Mouse (Mus musculus) liver, embryonic 14.5 days (tissue): ENCODE measurements around the gene Cfap299. TPM values are rescaled to one million over a fixed set of nuclear protein-coding genes. Genes with fewer than 3 reads are reported as not detected.

Source experiments
- ATAC-seq: fragments of 200-750 bp; cut with Nextera tagmentation; 2 replicates; pipeline ENCODE4 v1.8.0; 2017; ENCODE audit warnings: moderate number of reproducible peaks, mild to moderate bottlenecking, moderate library complexity; ENCODE audit not compliant: insufficient read depth
- DNase-seq, 3 experiments: peaks; one replicate each; pipeline ENCODE4 v3.0.0-alpha.2; 2012 to 2013; ENCODE audit warnings: low read depth in 3 of 3, low spot score in 3 of 3
- H3K27ac ChIP-seq: fragments of 300-500 bp; sonication (generic); 2 replicates; pipeline ENCODE4 v1.5.1; 2014; ENCODE audit warnings: moderate library complexity, mild to moderate bottlenecking, control low read depth, inconsistent platforms
- H3K27me3 ChIP-seq: fragments of 300-500 bp; sonication (generic); 2 replicates; pipeline ENCODE4 v1.6.1; 2014; ENCODE audit warnings: mild to moderate bottlenecking, low read length, moderate library complexity; ENCODE audit not compliant: control insufficient read depth, insufficient read depth
- H3K36me3 ChIP-seq: fragments of 300-500 bp; sonication (generic); replicated peaks from 2 replicates; pipeline ENCODE4 v1.6.1; 2014; ENCODE audit warnings: low read depth; ENCODE audit not compliant: control insufficient read depth, insufficient read depth
- H3K4me1 ChIP-seq, 2 experiments: fragments of 200-500 bp in 1 of 2; fragments of 300-500 bp in 1 of 2; sonication (generic) in 1 of 2; replicated peaks; 2 replicates each; pipeline ENCODE4 v1.6.1; 2012 to 2014; ENCODE audit warnings: antibody characterized with exemption in 1 of 2, inconsistent platforms in 1 of 2, low read length in 1 of 2; ENCODE audit not compliant: control insufficient read depth in 2 of 2, insufficient read depth in 2 of 2
- H3K4me2 ChIP-seq: fragments of 300-500 bp; sonication (generic); 2 replicates; pipeline ENCODE4 v1.6.1; 2014; ENCODE audit warnings: low read depth, mild to moderate bottlenecking, control low read depth, moderate library complexity
- H3K4me3 ChIP-seq, 2 experiments: fragments of 200-500 bp in 1 of 2; fragments of 300-500 bp in 1 of 2; sonication (generic) in 1 of 2; 2 replicates each; pipeline ENCODE4 v1.5.1; 2012 to 2014; ENCODE audit warnings: low read depth in 2 of 2, low read length in 2 of 2, mild to moderate bottlenecking in 2 of 2, control low read depth in 1 of 2, inconsistent platforms in 1 of 2, moderate library complexity in 1 of 2; ENCODE audit not compliant: insufficient read depth in 1 of 2
- H3K9ac ChIP-seq: fragments of 300-500 bp; sonication (generic); replicated peaks from 2 replicates; pipeline ENCODE4 v1.6.1; 2014; ENCODE audit warnings: mild to moderate bottlenecking, control low read depth, moderate library complexity
- H3K9me3 ChIP-seq: fragments of 300-500 bp; sonication (generic); 2 replicates; pipeline ENCODE4 v1.6.1; 2016; ENCODE audit warnings: low read length, mixed read lengths; ENCODE audit not compliant: control insufficient read depth
- CTCF ChIP-seq: IDR thresholded peaks from 2 replicates; pipeline ENCODE4 v1.5.1; 2016; ENCODE audit warnings: antibody characterized with exemption, low read depth, control low read depth
- EP300 ChIP-seq: IDR thresholded peaks from 2 replicates; pipeline ENCODE4 v1.6.1; 2016; ENCODE audit warnings: antibody characterized with exemption, low read depth
- WGBS: fragments of 180-500 bp; shearing (Covaris S2); extraction: QIAGEN DNeasy Blood & Tissue Kit; methylation state at CpG from one replicate; pipeline ENCODE4 v1.1.7; 2014; ENCODE audit not compliant: insufficient replicate concordance; 5-methylcytosine and 5-hydroxymethylcytosine counted together
- polyA plus RNA-seq, 2 experiments: library from polyadenylated mRNA; depleted of rRNA in 1 of 2; stranded (reverse) in 1 of 2; unstranded in 1 of 2; fragments of >200 nt; fragmentation: Nextera tagmentation in 1 of 2; extraction: Ambion mirVana in 1 of 2; gene quantifications; 2 replicates each; pipeline versions ENCODE4 v1.2.1 to v1.2.3; 2012 to 2014

Cfap299 gene
- polyA plus RNA-seq, 2 experiments = not detected

DNA sequence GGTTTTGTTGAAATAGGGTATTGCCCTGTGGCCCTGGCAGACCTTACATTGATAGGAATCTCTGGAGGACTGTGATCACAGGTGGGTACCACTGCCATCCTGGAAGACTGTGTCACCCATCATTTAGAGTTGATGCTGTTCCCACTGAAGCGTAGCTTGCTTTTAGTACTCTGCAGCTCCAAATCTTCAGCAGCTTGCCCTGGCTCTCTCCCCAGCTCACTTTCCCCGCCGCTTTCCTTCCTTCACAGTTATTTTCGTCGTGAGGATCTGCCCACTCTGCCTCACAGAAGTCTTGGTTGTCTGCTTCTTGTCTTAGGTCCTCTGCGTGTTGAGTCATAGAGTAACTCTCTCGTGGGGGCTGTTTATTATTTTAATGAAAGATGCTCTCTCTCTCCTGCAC lies 40.3 kb downstream of the Cfap299 start:
- DNase-seq (no peak), ATAC-seq (no peak)
- H3K4me2 ChIP-seq = no peak overlapping the region
- TF ChIP-seq CTCF (no peak), EP300 (no peak)
- H3K27ac ChIP-seq = no peak overlapping the region
- H3K36me3 ChIP-seq = no peaks in the 10 kb centered on the region
- no peaks in the 10 kb centered on the region for H3K4me1 ChIP-seq
- no peaks in the 10 kb centered on the region for H3K9me3 ChIP-seq
- no peak overlapping the region for H3K9ac ChIP-seq
- 58% methylated on average over 7 of the region's 7 CpGs for WGBS
- no peaks in the 10 kb centered on the region for H3K27me3 ChIP-seq
- no peak overlapping the region for H3K4me3 ChIP-seq

DNA sequence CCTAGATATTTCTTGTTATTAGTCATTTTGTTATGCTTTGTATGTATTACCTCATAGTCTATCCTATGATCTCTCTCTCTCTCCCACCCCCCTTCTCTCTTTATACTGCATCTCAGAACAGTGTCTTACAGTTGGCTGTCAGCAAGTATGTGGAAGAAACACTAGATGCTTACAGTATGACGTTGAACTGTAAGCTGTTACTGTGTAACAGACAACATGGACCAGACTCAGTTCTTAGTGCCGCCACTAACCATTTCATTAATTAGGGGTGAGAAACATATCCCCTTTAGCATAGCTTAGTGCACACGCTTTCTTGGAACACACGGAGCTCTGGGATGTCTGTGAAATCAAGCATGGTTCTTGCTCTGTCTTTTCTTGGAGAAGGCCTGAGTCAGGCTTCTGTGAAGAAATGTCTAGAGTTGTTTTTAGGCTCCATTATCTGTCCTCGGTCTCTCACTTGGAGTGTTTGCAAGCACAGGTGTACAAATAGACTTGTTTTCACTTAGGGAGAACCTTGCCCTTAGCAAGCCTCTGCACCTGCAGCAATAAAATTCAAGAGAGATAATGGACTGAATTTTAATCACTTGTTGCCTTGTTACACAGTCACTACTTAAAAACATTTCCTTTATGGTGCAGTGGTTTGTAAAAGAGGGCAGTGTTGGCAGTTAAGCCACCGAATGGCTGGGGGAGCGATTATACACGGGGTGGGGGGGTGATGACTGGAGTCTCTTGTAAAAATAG lies 47.1 kb downstream of the Cfap299 start:
- TF ChIP-seq EP300 = no peak
- TF ChIP-seq CTCF = no peak
- ATAC-seq (no peak), DNase-seq (no peak)
- Histone ChIP-seq H3K27me3 (no peaks in the 10 kb centered on the region), H3K4me3 (no peak overlapping the region), H3K4me2 (no peak overlapping the region), H3K9me3 (no peaks in the 10 kb centered on the region), H3K36me3 (no peaks in the 10 kb centered on the region), H3K9ac (no peak overlapping the region), H3K27ac (no peak overlapping the region), H3K4me1 (no peaks in the 10 kb centered on the region)
- 67% methylated on average over 8 of the region's 8 CpGs for WGBS

DNA sequence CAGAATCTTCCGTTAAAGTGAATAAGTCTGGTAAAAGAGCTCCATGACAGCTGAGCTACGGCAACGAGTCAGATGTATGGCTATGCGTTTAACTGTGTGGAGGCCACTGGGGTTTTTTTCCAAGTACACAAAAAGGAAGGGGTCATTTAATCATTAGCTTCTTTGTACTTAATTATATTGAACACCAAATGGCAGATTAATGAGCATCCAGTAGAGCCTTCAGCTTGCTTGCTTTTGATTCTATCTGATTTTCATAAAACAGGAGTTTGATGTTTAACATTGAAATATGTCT lies 47.6 kb downstream of the Cfap299 start:
- Histone ChIP-seq H3K4me1 (no peaks in the 10 kb centered on the region), H3K36me3 (no peaks in the 10 kb centered on the region), H3K9ac (no peak overlapping the region), H3K27ac (no peak overlapping the region), H3K27me3 (no peaks in the 10 kb centered on the region), H3K4me3 (no peak overlapping the region), H3K4me2 (no peak overlapping the region), H3K9me3 (no peaks in the 10 kb centered on the region)
- no peak for ATAC-seq
- TF ChIP-seq EP300 = no peak
- no peak for TF ChIP-seq CTCF
- WGBS = 63% methylated on average over 4 of the region's 4 CpGs
- no peak for DNase-seq

DNA sequence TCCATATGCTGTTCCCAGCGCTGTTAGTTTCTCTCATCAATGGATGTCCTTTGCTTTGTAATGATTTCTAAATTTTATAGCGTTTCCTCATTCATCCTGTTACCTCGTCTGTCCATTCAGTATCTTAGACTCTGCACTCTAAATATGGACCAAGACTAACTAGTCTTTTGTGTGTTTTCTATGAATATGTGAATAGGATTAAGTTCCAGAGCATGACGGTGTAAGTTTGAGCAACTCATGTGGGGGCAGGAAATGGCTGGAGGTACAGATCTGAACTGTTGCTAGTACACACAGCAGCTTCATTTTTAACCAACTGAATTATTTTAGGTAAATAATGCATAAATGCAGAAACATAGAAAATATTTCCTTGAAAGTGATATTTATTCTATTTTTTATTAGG lies 51.3 kb downstream of the Cfap299 start:
- no peaks in the 10 kb centered on the region for H3K36me3 ChIP-seq
- no peaks in the 10 kb centered on the region for H3K4me1 ChIP-seq
- no peak overlapping the region for H3K9ac ChIP-seq
- no peak overlapping the region for H3K4me3 ChIP-seq
- 60% methylated on average over 4 of the region's 4 CpGs for WGBS
- DNase-seq (no peak), ATAC-seq (no peak)
- H3K4me2 ChIP-seq = no peak overlapping the region
- H3K27ac ChIP-seq = no peak overlapping the region
- no peaks in the 10 kb centered on the region for H3K27me3 ChIP-seq
- no peak for TF ChIP-seq EP300
- TF ChIP-seq CTCF = no peak
- no peaks in the 10 kb centered on the region for H3K9me3 ChIP-seq

DNA sequence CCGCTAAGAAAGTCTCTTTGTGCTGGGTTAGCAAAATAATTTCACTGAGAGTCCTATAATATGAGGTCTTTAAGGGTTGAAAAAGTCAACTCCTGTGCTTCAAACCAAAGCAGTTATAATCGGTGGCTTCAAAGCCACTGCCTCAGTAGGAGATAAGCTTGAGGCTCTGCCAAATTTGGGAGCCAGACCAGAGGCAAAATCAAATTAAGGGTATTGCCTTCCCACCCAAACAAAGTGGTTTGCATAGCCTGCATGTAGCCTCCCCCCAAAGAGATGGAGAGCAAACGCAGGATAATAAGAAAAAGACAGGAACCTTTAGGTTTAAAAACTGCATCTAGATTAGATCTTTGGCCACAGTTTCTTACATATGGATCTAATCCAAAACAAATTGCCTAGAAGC lies 58.0 kb downstream of the Cfap299 start:
- ATAC-seq (no peak), DNase-seq (no peak)
- 55% methylated on average over 3 of the region's 3 CpGs for WGBS
- Histone ChIP-seq H3K27ac (no peak overlapping the region), H3K9ac (no peak overlapping the region), H3K27me3 (no peaks in the 10 kb centered on the region), H3K4me2 (no peak overlapping the region), H3K9me3 (no peaks in the 10 kb centered on the region), H3K4me1 (no peaks in the 10 kb centered on the region), H3K36me3 (no peaks in the 10 kb centered on the region), H3K4me3 (no peak overlapping the region)
- TF ChIP-seq EP300 (no peak), CTCF (no peak)
